Mouse (Mus musculus): ENCODE measurements around the gene Gm13276. TPM values are rescaled to one million over a fixed set of nuclear protein-coding genes. Genes with fewer than 3 reads are reported as not detected.

Gene Gm13276
- polyA plus RNA-seq, 1 experiment from 2014 or later, result not detected

Other genes starting within 250 kb of the Gm13276 start
- not detected in 2 replicates for gene Ifna15, start 227.5 kb upstream of the Gm13276 start, polyA plus RNA-seq (2015; fragmentation: Nextera tagmentation; extraction: Ambion mirVana)
- not detected in 2 replicates for gene Ifna14, start 213.9 kb upstream of the Gm13276 start, polyA plus RNA-seq (2015; fragmentation: Nextera tagmentation; extraction: Ambion mirVana)
- not detected in 2 replicates for gene Ifna9, start 193.3 kb upstream of the Gm13276 start, polyA plus RNA-seq (2015; fragmentation: Nextera tagmentation; extraction: Ambion mirVana)
- gene Ifna12, start 182.3 kb upstream of the Gm13276 start, polyA plus RNA-seq (2015; fragmentation: Nextera tagmentation; extraction: Ambion mirVana), result not detected in 2 replicates
- not detected in 2 replicates for gene C87499, start 151.3 kb upstream of the Gm13276 start, polyA plus RNA-seq (2015; fragmentation: Nextera tagmentation; extraction: Ambion mirVana)
- not detected in 2 replicates for gene Ifna13, start 141.2 kb upstream of the Gm13276 start, polyA plus RNA-seq (2015; fragmentation: Nextera tagmentation; extraction: Ambion mirVana)
- gene Ifna16, start 108.8 kb upstream of the Gm13276 start, polyA plus RNA-seq (2015; fragmentation: Nextera tagmentation; extraction: Ambion mirVana), result not detected in 2 replicates
- gene Ifna2, start 101.8 kb upstream of the Gm13276 start, polyA plus RNA-seq (2015; fragmentation: Nextera tagmentation; extraction: Ambion mirVana), result not detected in 2 replicates
- not detected in 2 replicates for gene Ifnab, start 94.3 kb upstream of the Gm13276 start, polyA plus RNA-seq (2015; fragmentation: Nextera tagmentation; extraction: Ambion mirVana)
- gene Gm26566, start 63.9 kb upstream of the Gm13276 start, polyA plus RNA-seq (2015; fragmentation: Nextera tagmentation; extraction: Ambion mirVana), result 0.13 and 0.36 TPM in 2 replicates
- 48.9 and 52.6 TPM in 2 replicates for gene Klhl9, start 63.2 kb upstream of the Gm13276 start, polyA plus RNA-seq (2015; fragmentation: Nextera tagmentation; extraction: Ambion mirVana)
- not detected in 2 replicates for gene Gm13271, start 30.8 kb upstream of the Gm13276 start, polyA plus RNA-seq (2015; fragmentation: Nextera tagmentation; extraction: Ambion mirVana)
- 0.15 and 0.18 TPM in 2 replicates for gene Gm13283, start 25.6 kb upstream of the Gm13276 start, polyA plus RNA-seq (2015; fragmentation: Nextera tagmentation; extraction: Ambion mirVana)
- 0.15 TPM in 1 of 2 replicates, not detected in the other for gene Gm13290, start 11.9 kb upstream of the Gm13276 start, polyA plus RNA-seq (2015; fragmentation: Nextera tagmentation; extraction: Ambion mirVana)
- gene Gm13289, start 8.8 kb upstream of the Gm13276 start, polyA plus RNA-seq (2015; fragmentation: Nextera tagmentation; extraction: Ambion mirVana), result not detected in 2 replicates
- not detected in 2 replicates for gene Gm13272, start 5.9 kb upstream of the Gm13276 start, polyA plus RNA-seq (2015; fragmentation: Nextera tagmentation; extraction: Ambion mirVana)
- gene Ifnz, start 3.6 kb upstream of the Gm13276 start, polyA plus RNA-seq (2015; fragmentation: Nextera tagmentation; extraction: Ambion mirVana), result 0.26 and 0.27 TPM in 2 replicates
- gene Gm13277, start 2.9 kb downstream of the Gm13276 start, polyA plus RNA-seq (2015; fragmentation: Nextera tagmentation; extraction: Ambion mirVana), result not detected in 2 replicates
- not detected in 2 replicates for gene Gm13278, start 5.8 kb downstream of the Gm13276 start, polyA plus RNA-seq (2015; fragmentation: Nextera tagmentation; extraction: Ambion mirVana)
- not detected in 2 replicates for gene Gm13275, start 8.8 kb downstream of the Gm13276 start, polyA plus RNA-seq (2015; fragmentation: Nextera tagmentation; extraction: Ambion mirVana)
- not detected in 2 replicates for gene Gm13279, start 11.7 kb downstream of the Gm13276 start, polyA plus RNA-seq (2015; fragmentation: Nextera tagmentation; extraction: Ambion mirVana)
- gene Gm13285, start 14.0 kb downstream of the Gm13276 start, polyA plus RNA-seq (2015; fragmentation: Nextera tagmentation; extraction: Ambion mirVana), result 0.47 and 1.0 TPM in 2 replicates
- not detected in 2 replicates for gene Gm13287, start 17.5 kb downstream of the Gm13276 start, polyA plus RNA-seq (2015; fragmentation: Nextera tagmentation; extraction: Ambion mirVana)
- gene Gm13288, start 19.8 kb downstream of the Gm13276 start, polyA plus RNA-seq (2015; fragmentation: Nextera tagmentation; extraction: Ambion mirVana), result 0.10 TPM in 1 of 2 replicates, not detected in the other
- gene Ifna7, start 30.5 kb downstream of the Gm13276 start, polyA plus RNA-seq (2015; fragmentation: Nextera tagmentation; extraction: Ambion mirVana), result not detected in 2 replicates
- gene Ifna11, start 34.2 kb downstream of the Gm13276 start, polyA plus RNA-seq (2015; fragmentation: Nextera tagmentation; extraction: Ambion mirVana), result not detected in 2 replicates
- not detected in 2 replicates for gene Ifna6, start 41.7 kb downstream of the Gm13276 start, polyA plus RNA-seq (2015; fragmentation: Nextera tagmentation; extraction: Ambion mirVana)
- gene Ifna5, start 49.8 kb downstream of the Gm13276 start, polyA plus RNA-seq (2015; fragmentation: Nextera tagmentation; extraction: Ambion mirVana), result not detected in 2 replicates
- not detected in 2 replicates for gene Ifna4, start 56.2 kb downstream of the Gm13276 start, polyA plus RNA-seq (2015; fragmentation: Nextera tagmentation; extraction: Ambion mirVana)
- not detected in 2 replicates for gene Ifna1, start 64.4 kb downstream of the Gm13276 start, polyA plus RNA-seq (2015; fragmentation: Nextera tagmentation; extraction: Ambion mirVana)
- gene Ifne, start 94.5 kb downstream of the Gm13276 start, polyA plus RNA-seq (2015; fragmentation: Nextera tagmentation; extraction: Ambion mirVana), result not detected in 2 replicates

All from skeletal muscle tissue, postnatal 0 days (tissue).